Mouse (Mus musculus) MEL (cell line): ENCODE data around the gene Gm17190. TPM values are rescaled to one million over a fixed set of nuclear protein-coding genes. Genes with fewer than 3 reads are reported as not detected.

Source experiments
- DNase-seq: peaks from one replicate; pipeline ENCODE4 v3.0.0; 2011; ENCODE audit warnings: low read depth, low spot score
- H3K27ac ChIP-seq: 2 replicates; pipeline ENCODE4 v1.5.1; 2012; ENCODE audit warnings: low read depth, mild to moderate bottlenecking, control low read depth, low read length, moderate library complexity; ENCODE audit not compliant: control insufficient read depth
- H3K27me3 ChIP-seq, 2 experiments: fragments of 150-350 bp in 1 of 2; sonication (generic) in 1 of 2; 2 replicates each; pipeline ENCODE4 v1.6.1; 2012; ENCODE audit warnings: low read length in 2 of 2, mild to moderate bottlenecking in 2 of 2, improper control_type of control experiment in 1 of 2, moderate library complexity in 1 of 2; ENCODE audit not compliant: insufficient read depth in 2 of 2, control insufficient read depth in 1 of 2
- H3K36me3 ChIP-seq, 2 experiments: 2 replicates each; pipeline ENCODE4 v1.6.1; 2012 to 2014; ENCODE audit warnings: low read length in 2 of 2, improper control_type of control experiment in 1 of 2, inconsistent platforms in 1 of 2, mild to moderate bottlenecking in 1 of 2; ENCODE audit not compliant: insufficient read depth in 2 of 2, control insufficient read depth in 1 of 2
- H3K4me1 ChIP-seq, 2 experiments: fragments of 150-350 bp in 1 of 2; sonication (generic) in 1 of 2; 2 replicates each; pipeline ENCODE4 v1.6.1; 2012; ENCODE audit warnings: low read length in 2 of 2, improper control_type of control experiment in 1 of 2, mild to moderate bottlenecking in 1 of 2; ENCODE audit not compliant: insufficient read depth in 2 of 2, control insufficient read depth in 1 of 2
- H3K4me3 ChIP-seq, 2 experiments: fragments of 150-350 bp in 1 of 2; sonication (generic) in 1 of 2; 2 replicates each; pipeline ENCODE4 v1.5.1; 2012; ENCODE audit warnings: low read depth in 2 of 2, low read length in 2 of 2, mild to moderate bottlenecking in 2 of 2, moderate library complexity in 2 of 2, control low read depth in 1 of 2, improper control_type of control experiment in 1 of 2; ENCODE audit not compliant: control insufficient read depth in 1 of 2, insufficient read depth in 1 of 2
- H3K79me2 ChIP-seq: 2 replicates; pipeline ENCODE4 v1.6.1; 2012; ENCODE audit warnings: mild to moderate bottlenecking, low read length, moderate library complexity; ENCODE audit not compliant: control insufficient read depth, poor library complexity, insufficient read depth
- H3K9ac ChIP-seq: 2 replicates; pipeline ENCODE4 v1.6.1; 2012; ENCODE audit warnings: low read depth, mild to moderate bottlenecking, control low read depth, low read length, moderate library complexity; ENCODE audit not compliant: control insufficient read depth, poor library complexity, severe bottlenecking
- H3K9me3 ChIP-seq: fragments of 150-350 bp; sonication (generic); replicated peaks from 2 replicates; pipeline ENCODE4 v1.6.1; 2012; ENCODE audit warnings: mild to moderate bottlenecking, low read length, improper control_type of control experiment, moderate library complexity; ENCODE audit not compliant: insufficient read depth
- BHLHE40 ChIP-seq: IDR thresholded peaks from 2 replicates; pipeline ENCODE4 v1.6.1; 2012; ENCODE audit warnings: low read depth, mild to moderate bottlenecking, inconsistent platforms, low read length, improper control_type of control experiment, borderline replicate concordance
- E2F4 ChIP-seq: IDR thresholded peaks from 2 replicates; pipeline ENCODE4 v1.6.1; 2011; ENCODE audit warnings: low read depth, low read length, improper control_type of control experiment, borderline replicate concordance
- EP300 ChIP-seq, 2 experiments: IDR thresholded peaks; 2 replicates each; pipeline ENCODE4 v1.6.1; 2011; ENCODE audit warnings: improper control_type of control experiment in 2 of 2, low read length in 2 of 2, low read depth in 1 of 2, mild to moderate bottlenecking in 1 of 2
- GATA1 ChIP-seq: IDR thresholded peaks from 2 replicates; pipeline ENCODE4 v1.6.1; 2011; ENCODE audit warnings: low read depth, low read length, improper control_type of control experiment
- JUND ChIP-seq: IDR thresholded peaks from 2 replicates; pipeline ENCODE4 v1.6.1; 2011; ENCODE audit warnings: low read depth, mild to moderate bottlenecking, improper control_type of control experiment, low read length
- MAZ ChIP-seq: IDR thresholded peaks from 2 replicates; pipeline ENCODE4 v1.6.1; 2012; ENCODE audit warnings: low read depth, mild to moderate bottlenecking, inconsistent platforms, low read length, improper control_type of control experiment
- MEF2A ChIP-seq: IDR thresholded peaks from 2 replicates; pipeline ENCODE4 v1.6.1; 2014; ENCODE audit warnings: low read depth, mild to moderate bottlenecking, inconsistent platforms, low read length, improper control_type of control experiment; ENCODE audit not compliant: poor library complexity, insufficient replicate concordance, severe bottlenecking; ENCODE audit errors: extremely low read depth
- NELFE ChIP-seq: IDR thresholded peaks from 2 replicates; pipeline ENCODE4 v1.6.1; 2011; ENCODE audit warnings: low read depth, low read length, improper control_type of control experiment
- SIN3A ChIP-seq: IDR thresholded peaks from 2 replicates; pipeline ENCODE4 v1.6.1; 2012; ENCODE audit warnings: low read length, improper control_type of control experiment, inconsistent platforms
- TAL1 ChIP-seq: IDR thresholded peaks from 2 replicates; pipeline ENCODE4 v1.6.1; 2012; ENCODE audit warnings: mild to moderate bottlenecking, inconsistent platforms, low read length, moderate library complexity, mixed read lengths
- TCF12 ChIP-seq: IDR thresholded peaks from 2 replicates; pipeline ENCODE4 v1.6.1; 2014; ENCODE audit warnings: low read depth, mild to moderate bottlenecking, inconsistent platforms, low read length, improper control_type of control experiment, moderate library complexity
- USF1 ChIP-seq: IDR thresholded peaks from 2 replicates; pipeline ENCODE4 v1.6.1; 2014; ENCODE audit warnings: low read depth, mild to moderate bottlenecking, inconsistent platforms, low read length, improper control_type of control experiment, moderate library complexity
- ZC3H11A ChIP-seq: IDR thresholded peaks from 2 replicates; pipeline ENCODE4 v1.6.1; 2012; ENCODE audit warnings: low read depth, mild to moderate bottlenecking, inconsistent platforms, low read length, improper control_type of control experiment
- ZKSCAN1 ChIP-seq: IDR thresholded peaks from 2 replicates; pipeline ENCODE4 v1.6.1; 2012; ENCODE audit warnings: low read depth, mild to moderate bottlenecking, inconsistent platforms, low read length, improper control_type of control experiment, moderate library complexity
- ZMIZ1 ChIP-seq: IDR thresholded peaks from 2 replicates; pipeline ENCODE4 v1.6.1; 2012; ENCODE audit warnings: low read depth, mild to moderate bottlenecking, inconsistent platforms, low read length, improper control_type of control experiment, moderate library complexity
- polyA plus RNA-seq, 2 experiments: library from polyadenylated mRNA; stranded (reverse) in 1 of 2; unstranded in 1 of 2; fragments of >175 nt in 1 of 2; fragments of >200 nt in 1 of 2; gene quantifications; 2 replicates each; pipeline versions ENCODE4 v1.2.1 to v1.2.4; 2012; ENCODE audit warnings: low replicate concordance in 2 of 2, low read depth in 1 of 2; ENCODE audit not compliant: insufficient read length in 2 of 2, insufficient read depth in 1 of 2, missing spikeins in 1 of 2
- total RNA-seq: library from RNA; depleted of rRNA; stranded (reverse); fragments of 300-350 nt; gene quantifications from 2 replicates; pipeline ENCODE4 v1.2.3, GENCODE M21; 2012

The Gm17190 gene
- total and polyA plus RNA-seq, 3 experiments: 0.52 TPM; not detected in 2

- Histone ChIP-seq H3K27me3 (no peaks in the 10 kb centered on the region), H3K9me3 (no peaks in the 10 kb centered on the region), H3K4me1 (no peaks in the 10 kb centered on the region), H3K36me3 (no peaks in the 10 kb centered on the region), H3K9ac (no peak overlapping the region), H3K4me3 (no peak overlapping the region), H3K79me2 (no peaks in the 10 kb centered on the region), H3K27ac (no peak overlapping the region)
- TF ChIP-seq EP300 (IDR thresholded peaks at IDR 0.05; ENCODE audit: low read depth in 1 of 2, low read length in 2 of 2) (peak in 1 of 2 experiments; percentile 34; a peak in 2 of 4 replicates), TCF12 (peak; percentile 39; the same call in 1 of the 2 replicates), GATA1 (no peak)
- peak; percentile 7 for DNase-seq
These were observed 3.9 kb downstream of the Gm17190 start for GRCm38 (mm10) chr13:96085581-96086302.

GRCm38 (mm10) chr13:96090929-96091328 is 9.1 kb downstream of the Gm17190 start:
- Histone ChIP-seq H3K9ac (no peak overlapping the region), H3K4me1 (no peaks in the 10 kb centered on the region), H3K9me3 (no peaks in the 10 kb centered on the region), H3K36me3 (no peaks in the 10 kb centered on the region), H3K27ac (no peak overlapping the region), H3K27me3 (no peaks in the 10 kb centered on the region), H3K79me2 (no peaks in the 10 kb centered on the region), H3K4me3 (no peak overlapping the region)
- TF ChIP-seq ZMIZ1 (no peak), BHLHE40 (no peak), SIN3A (no peak), NELFE (no peak), JUND (no peak), USF1 (no peak), MAZ (no peak), TAL1 (no peak), MEF2A (no peak), ZC3H11A (no peak), ZKSCAN1 (no peak), E2F4 (no peak)
- DNase-seq: no peak
